Mouse (Mus musculus) bone marrow, adult 2 months (tissue): ENCODE data around the gene Chka.

Source experiments
- CTCF ChIP-seq: fragments of 200-500 bp; IDR thresholded peaks from 2 replicates; pipeline ENCODE4 v1.5.1; 2011; ENCODE audit warnings: low read length, control low read depth; ENCODE audit not compliant: control insufficient read depth, insufficient read depth
- POLR2A ChIP-seq: fragments of 200-500 bp; IDR thresholded peaks from 2 replicates; pipeline ENCODE4 v1.6.1; 2011; ENCODE audit warnings: low read depth, mild to moderate bottlenecking, control low read depth, low read length, borderline replicate concordance; ENCODE audit not compliant: control insufficient read depth

GRCm38 (mm10) chr19:3875045-3875444, 23.5 kb downstream of the Chka start:
- TF ChIP-seq CTCF (no peak), POLR2A (no peak)
